Mouse (Mus musculus) forebrain, embryonic 13.5 days (tissue): Measurements from ENCODE around the gene Sptbn1. TPM values are rescaled to one million over a fixed set of nuclear protein-coding genes. Genes with fewer than 3 reads are reported as not detected.

Experiments used
- ATAC-seq: fragments of 200-750 bp; cut with Nextera tagmentation; 2 replicates; pipeline ENCODE4 v1.8.0; 2017
- H3K27ac ChIP-seq: fragments of 300-500 bp; sonication (generic); 2 replicates; pipeline ENCODE4 v1.5.1; 2015; ENCODE audit warnings: inconsistent platforms, mild to moderate bottlenecking, moderate library complexity
- H3K27me3 ChIP-seq: fragments of 300-500 bp; sonication (generic); 2 replicates; pipeline ENCODE4 v1.6.1; 2015; ENCODE audit warnings: mild to moderate bottlenecking, inconsistent platforms
- H3K36me3 ChIP-seq: fragments of 300-500 bp; sonication (generic); 2 replicates; pipeline ENCODE4 v1.6.1; 2015; ENCODE audit warnings: mild to moderate bottlenecking, inconsistent platforms; ENCODE audit not compliant: poor library complexity, severe bottlenecking
- H3K4me1 ChIP-seq: fragments of 300-500 bp; sonication (generic); 2 replicates; pipeline ENCODE4 v1.6.1; 2015; ENCODE audit warnings: inconsistent platforms
- H3K4me2 ChIP-seq: fragments of 300-500 bp; sonication (generic); 2 replicates; pipeline ENCODE4 v1.6.1; 2015; ENCODE audit warnings: inconsistent platforms, mild to moderate bottlenecking, moderate library complexity
- H3K4me3 ChIP-seq: fragments of 300-500 bp; sonication (generic); 2 replicates; pipeline ENCODE4 v1.5.1; 2015; ENCODE audit warnings: mild to moderate bottlenecking, inconsistent platforms
- H3K9ac ChIP-seq: fragments of 300-500 bp; sonication (generic); 2 replicates; pipeline ENCODE4 v1.6.1; 2015; ENCODE audit warnings: mild to moderate bottlenecking, inconsistent platforms
- H3K9me3 ChIP-seq: fragments of 300-500 bp; sonication (generic); replicated peaks from 2 replicates; pipeline ENCODE4 v1.6.1; 2016; ENCODE audit warnings: inconsistent platforms
- WGBS: fragments of 180-500 bp; shearing (Covaris S2); methylation state at CpG from one replicate; pipeline ENCODE4 v1.1.7; 2015; 5-methylcytosine and 5-hydroxymethylcytosine counted together
- polyA plus RNA-seq: library from polyadenylated mRNA; unstranded; fragments of >200 nt; fragmentation: Nextera tagmentation; extraction: Ambion mirVana; gene quantifications from 2 replicates; pipeline ENCODE4 v1.2.1, GENCODE M21; 2015

The Sptbn1 gene
- polyA plus RNA-seq, 1 experiment from 2014 or later: 85.6 TPM

DNA sequence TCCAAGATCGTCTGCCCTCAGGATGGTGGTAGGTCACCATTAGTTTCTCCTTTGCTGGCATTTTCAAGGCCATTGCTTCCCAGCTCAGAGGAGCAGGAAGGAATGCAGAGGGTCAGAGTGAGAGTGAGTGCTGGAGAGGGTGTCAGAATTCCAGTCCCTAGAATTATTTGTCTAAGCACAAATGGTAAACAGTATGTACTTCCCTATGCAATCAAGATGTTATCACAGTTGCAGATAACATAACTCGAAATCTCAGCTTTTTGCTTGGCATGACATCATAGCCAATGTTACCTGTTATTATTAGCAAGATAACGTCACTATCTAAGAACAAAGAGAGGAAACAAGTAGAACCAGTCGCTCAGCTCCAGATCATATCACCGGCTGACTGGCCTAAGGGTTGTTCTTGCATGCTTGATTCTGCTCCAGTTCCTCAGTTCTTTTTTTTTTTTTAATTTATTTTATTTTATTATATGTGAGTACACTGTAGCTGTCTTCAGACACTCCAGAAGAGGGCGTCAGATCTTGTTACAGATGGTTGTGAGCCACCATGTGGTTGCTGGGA is 172.7 kb downstream of the Sptbn1 start:
- Histone ChIP-seq H3K36me3 (peaks cover 25% of the 10 kb centered on the region), H3K9ac (no peak overlapping the region), H3K9me3 (no peaks in the 10 kb centered on the region), H3K4me3 (no peak overlapping the region), H3K4me2 (no peak overlapping the region), H3K4me1 (no peaks in the 10 kb centered on the region), H3K27ac (no peak overlapping the region), H3K27me3 (no peaks in the 10 kb centered on the region)
- 89% methylated on average over 6 of the region's 6 CpGs for WGBS
- no peak for ATAC-seq

DNA sequence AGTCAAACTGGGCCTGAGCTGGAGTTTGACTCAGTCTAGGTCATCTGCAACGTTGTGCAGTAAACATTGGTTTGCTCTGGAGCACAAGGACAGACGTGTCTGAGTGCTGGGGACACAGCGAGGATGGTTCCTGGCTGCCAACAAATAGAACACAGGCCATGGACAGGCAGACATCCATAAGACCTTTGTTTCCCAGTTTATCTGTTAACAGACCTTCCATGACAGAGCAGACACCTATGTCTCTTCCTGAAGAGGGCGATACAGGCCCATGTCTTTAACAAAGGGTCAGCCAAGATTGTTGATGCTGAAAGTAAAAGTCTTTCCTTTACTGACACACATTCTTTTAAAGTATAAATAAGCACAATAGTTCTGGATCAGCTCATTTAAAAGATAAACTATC is 176.1 kb downstream of the Sptbn1 start:
- H3K4me2 ChIP-seq: no peak overlapping the region
- H3K9me3 ChIP-seq: no peaks in the 10 kb centered on the region
- H3K36me3 ChIP-seq: no peaks in the 10 kb centered on the region
- no peak for ATAC-seq
- H3K27ac ChIP-seq: no peak overlapping the region
- H3K27me3 ChIP-seq: no peaks in the 10 kb centered on the region
- 61% methylated on average over 4 of the region's 4 CpGs for WGBS
- H3K9ac ChIP-seq: no peak overlapping the region
- H3K4me3 ChIP-seq: no peak overlapping the region
- no peaks in the 10 kb centered on the region for H3K4me1 ChIP-seq

DNA sequence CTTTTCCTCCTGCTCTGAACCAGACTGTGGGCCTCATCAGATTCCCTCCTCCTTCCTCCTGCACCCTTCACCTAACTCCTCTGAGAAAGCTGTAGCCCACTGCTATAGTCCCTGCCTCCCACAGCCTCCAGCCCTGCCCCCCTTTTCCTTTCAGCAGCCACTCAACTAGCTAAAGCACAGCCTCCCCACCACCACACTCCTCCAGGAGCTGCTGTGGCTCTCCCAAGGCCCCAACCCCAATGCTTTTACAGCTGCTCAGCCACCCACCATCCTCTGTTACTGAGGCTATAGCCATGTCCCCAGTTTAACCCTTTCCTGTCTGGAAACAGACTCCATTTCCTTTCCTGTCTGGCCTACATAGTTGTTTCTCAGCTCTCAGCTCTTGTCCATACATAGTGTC is 182.9 kb downstream of the Sptbn1 start:
- no peaks in the 10 kb centered on the region for H3K27me3 ChIP-seq
- H3K4me2 ChIP-seq: no peak overlapping the region
- H3K4me3 ChIP-seq: no peak overlapping the region
- H3K27ac ChIP-seq: no peak overlapping the region
- no peak overlapping the region for H3K9ac ChIP-seq
- ATAC-seq: no peak
- H3K4me1 ChIP-seq: no peaks in the 10 kb centered on the region
- H3K36me3 ChIP-seq: no peaks in the 10 kb centered on the region
- H3K9me3 ChIP-seq: no peaks in the 10 kb centered on the region

DNA sequence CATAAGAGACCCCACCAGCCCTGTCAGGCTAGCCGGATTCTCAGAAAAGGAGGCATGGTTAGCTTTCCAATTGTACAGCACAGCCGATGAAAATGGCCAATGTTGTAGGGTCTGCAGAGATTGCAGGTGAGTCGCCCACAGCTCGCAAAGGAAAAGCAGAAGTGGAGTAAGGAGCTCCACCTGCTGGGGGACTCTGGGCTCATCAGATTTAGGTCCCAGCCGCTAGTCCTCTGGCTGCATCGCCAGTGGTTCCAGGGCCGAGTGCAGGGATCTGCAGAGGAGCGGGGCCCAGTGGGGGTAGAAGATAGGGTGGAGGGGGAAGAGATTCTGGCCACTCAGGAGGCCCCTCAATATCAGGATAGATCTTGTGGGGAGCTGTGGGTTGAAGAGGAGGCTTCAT is 210.7 kb downstream of the Sptbn1 start:
- 51% methylated on average over 8 of the region's 8 CpGs for WGBS
- Histone ChIP-seq H3K4me2 (no peak overlapping the region), H3K4me1 (no peaks in the 10 kb centered on the region), H3K36me3 (no peaks in the 10 kb centered on the region), H3K4me3 (no peak overlapping the region), H3K9ac (no peak overlapping the region), H3K27me3 (no peaks in the 10 kb centered on the region), H3K9me3 (no peaks in the 10 kb centered on the region), H3K27ac (no peak overlapping the region)
- no peak for ATAC-seq

Other genes with a start within 250 kb of the Sptbn1 start
- 1.4 and 1.7 TPM in 2 replicates for gene Eml6, start 242.1 kb downstream of the Sptbn1 start, polyA plus RNA-seq
- not detected in 2 replicates for gene 4930505A04Rik, start 203.7 kb upstream of the Sptbn1 start, polyA plus RNA-seq